Mouse (Mus musculus) left cerebral cortex, adult 9 months (tissue): ENCODE data around the gene Cwc22.

Experiments
- DNase-seq, 2 experiments: peaks; one replicate each; pipeline ENCODE4 v3.0.0; 2022; ENCODE audit warnings: low spot score in 2 of 2

The Cwc22 gene

DNA sequence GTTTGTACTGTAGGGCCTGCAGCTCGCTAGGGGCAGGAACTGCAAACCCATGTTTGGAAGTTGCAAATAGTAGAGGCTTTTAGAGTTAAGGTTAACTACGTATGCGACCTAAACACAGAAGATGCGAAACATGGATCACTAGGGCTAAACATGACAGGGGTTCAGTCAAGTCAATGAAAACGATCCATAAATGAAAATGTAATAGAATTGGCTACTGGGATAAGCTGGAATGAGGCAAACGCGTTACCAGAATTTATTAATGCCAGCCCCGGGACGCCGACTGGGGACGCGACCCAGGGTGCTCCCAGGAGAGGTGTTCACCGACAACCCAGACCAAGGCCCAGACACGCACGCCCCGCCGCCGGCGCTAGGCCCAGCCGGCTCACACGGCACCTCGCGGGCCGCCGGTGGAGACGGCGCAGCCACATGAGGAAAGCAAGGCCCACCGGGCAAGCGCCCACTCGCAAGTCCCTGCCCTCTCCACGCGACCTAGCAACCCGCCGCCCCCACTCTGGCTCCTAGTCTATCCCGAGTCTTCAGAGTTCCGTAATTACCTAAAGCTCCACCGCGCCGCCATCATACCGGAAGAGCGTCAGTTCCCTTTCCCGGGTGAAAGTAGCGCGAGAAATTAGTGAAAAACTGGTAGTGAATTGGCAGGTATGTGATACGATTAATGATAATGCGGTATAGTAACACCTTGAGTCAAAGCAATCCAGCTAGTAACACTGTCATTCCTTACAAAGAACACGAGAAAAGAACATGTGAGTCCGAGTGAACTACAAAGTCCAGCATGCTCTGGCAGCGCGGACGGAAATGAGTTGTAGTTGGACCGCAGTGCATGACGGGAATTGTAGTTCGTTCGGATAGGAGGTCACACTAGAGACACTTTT is at the start of gene Cwc22:
Gene Cwc22 (minus strand): TSS at position 780 of the 890 bp plus-strand sequence.
- DNase-seq, result peak; percentile 62 to 91

DNA sequence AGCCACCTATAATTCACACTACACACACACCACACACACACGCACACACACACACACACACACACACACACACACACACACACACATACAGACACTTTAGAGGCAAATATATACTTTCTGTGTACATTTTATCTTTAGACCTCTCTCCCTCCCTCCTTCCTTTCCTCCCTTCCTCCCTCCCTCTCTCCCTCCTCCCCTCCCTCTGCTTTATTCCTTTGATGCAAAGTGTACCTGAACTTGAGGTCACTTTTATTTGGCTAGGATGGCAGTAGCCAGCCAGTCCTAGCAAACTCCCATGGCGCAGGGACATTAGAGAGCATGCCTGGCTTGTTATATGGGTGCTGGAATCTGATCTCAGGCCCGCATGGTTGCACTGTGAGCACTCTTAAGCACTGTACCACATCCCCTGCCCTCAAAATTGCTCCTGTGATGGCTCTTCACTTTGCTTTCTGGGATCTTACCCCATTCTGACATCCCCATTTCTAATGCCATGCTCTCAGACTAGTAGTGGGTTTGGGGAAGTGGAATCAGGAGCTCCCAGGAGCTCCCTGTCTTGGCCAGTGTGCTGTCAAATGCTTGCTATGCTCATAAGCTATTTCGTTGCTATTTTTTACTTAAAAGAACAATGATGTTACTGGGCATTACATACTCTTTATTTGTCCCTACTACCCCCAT is 47.7 kb upstream of the Cwc22 start:
- DNase-seq, result no peak

DNA sequence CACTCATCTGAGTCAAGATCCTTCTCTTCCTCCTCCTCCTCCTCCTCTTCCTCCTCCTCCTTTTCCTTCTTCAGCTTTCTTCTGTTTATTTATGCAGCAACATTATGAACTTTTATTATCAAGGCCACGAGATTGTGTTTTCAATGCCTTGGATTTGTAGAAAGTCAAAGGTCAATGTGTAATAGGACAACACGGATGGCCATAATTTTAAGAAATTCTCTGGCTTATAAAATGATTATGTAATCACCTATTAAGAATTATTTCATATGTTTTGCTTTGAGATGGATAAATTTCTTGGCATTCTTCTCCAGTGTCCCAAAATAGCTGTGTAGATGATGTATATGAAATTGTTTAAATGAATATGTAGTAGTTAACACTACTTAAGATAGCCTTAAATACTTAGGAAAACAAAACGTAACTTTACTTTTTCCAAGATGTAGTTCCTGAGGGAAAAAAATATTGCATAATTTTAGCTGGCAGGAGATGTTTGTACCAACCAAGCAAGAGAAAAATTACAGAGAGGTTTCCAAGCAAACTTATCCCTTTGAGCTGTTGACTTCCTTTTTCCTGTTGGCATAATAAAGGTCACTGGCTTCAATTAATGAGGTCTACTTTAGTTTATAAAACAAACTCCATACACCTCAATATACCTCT is 46.9 kb upstream of the Cwc22 start:
- no peak for DNase-seq

DNA sequence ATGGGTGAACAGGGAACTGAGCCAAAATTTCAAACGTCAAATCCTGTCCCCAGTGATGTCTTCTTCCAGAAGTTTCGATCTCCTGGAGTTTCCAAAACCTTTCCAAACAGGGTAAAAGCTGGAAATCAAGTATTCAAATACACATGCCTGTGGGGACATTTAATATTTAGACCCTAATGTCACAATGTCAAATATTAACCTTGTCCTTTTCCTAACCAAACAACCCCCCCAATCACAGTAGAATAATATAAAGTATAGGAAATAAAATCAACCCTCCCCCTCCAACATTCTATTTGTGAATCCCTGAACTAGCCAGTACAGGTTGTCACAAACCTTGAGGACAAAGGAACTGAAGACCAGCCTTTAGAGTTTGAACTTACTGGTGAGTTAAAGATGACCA is 44.6 kb upstream of the Cwc22 start:
- DNase-seq, result no peak

DNA sequence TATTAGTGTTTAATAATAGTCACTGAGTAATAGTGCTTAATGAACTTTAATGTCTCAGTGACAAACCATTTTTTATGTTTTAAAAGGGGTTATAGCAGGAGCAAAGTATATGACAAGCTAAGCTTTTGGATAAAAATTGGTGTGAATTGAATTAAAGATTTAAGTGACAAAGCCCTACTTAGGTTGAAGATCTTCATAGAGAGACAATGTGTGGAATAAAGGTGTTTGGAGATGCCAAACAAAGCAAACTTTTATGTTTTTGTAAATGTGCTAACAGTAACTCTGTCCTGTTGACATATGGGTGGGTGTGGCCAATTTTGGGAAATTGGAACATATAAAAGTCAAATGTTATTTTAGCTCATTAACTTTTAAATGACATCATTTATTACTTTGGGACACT is 43.9 kb upstream of the Cwc22 start:
- no peak for DNase-seq

DNA sequence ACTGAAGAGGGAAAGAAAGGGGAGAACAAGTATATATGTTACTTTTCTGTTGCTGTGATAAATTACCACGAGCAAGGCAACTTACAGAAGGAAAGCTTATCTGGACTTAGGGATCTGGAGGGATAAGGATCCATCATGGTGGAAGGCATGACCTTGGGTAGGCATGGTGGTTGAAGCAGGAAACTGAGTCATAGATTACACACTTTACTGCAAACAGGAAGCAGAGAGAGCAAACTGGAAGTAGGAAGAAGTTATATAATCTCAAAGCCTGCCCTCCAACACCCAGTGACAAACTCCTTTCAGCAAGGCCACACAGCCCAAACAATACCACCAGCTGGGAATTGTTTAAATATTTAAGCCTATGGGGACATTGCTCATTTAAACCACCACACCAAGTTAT is 43.2 kb upstream of the Cwc22 start:
- no peak for DNase-seq

DNA sequence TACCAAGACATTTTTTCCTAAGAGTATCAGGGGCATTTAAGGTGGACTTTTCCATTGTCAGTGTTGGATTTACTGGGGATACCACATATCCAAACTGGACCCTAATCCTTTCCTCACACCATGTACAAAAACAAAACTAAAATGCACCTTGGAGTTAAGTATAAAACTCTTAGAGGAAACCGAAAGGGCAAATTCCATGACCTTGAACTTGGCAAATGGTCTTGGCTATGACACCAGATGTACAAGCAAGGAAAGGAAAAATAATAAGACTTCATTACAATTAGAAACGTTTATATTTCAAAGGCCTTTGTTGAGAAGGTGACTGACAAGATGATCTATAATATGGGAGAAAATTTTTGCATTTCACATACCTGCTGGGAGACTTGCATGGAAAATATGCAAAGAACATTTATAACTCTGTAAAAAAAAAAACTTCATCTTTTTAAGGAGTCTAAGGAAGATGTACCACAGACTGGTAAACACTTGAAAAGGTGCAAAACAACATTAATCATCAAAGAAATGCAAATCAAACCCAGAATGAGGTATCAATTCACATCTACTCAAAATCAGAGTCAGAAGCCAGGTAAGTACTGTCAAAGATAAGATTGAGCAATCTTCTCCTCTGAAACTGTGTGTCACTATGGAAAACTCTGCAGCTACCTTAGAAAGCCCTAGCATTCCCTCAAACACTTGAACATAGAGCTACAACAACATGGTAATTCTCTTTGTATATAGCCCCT is 40.0 kb upstream of the Cwc22 start:
- no peak for DNase-seq

DNA sequence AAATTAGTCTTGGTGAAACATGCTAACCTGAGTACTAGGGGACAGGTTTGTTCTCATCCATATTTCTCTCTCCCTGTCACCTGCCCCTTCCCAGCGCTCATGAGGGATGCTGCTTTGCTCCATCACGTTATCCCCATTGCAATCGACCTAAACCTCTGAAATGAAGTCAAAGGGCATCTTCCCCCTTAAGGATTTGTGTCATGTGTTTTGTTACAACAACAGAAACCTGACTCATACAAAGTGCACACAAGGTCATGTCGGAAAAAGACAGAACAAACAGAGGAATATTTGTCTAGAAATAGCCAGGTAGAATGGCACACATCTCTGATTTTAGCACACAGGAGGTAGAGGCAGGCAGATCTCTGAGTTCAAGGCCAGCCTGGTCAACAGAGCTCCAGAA is 38.0 kb upstream of the Cwc22 start:
- no peak for DNase-seq

DNA sequence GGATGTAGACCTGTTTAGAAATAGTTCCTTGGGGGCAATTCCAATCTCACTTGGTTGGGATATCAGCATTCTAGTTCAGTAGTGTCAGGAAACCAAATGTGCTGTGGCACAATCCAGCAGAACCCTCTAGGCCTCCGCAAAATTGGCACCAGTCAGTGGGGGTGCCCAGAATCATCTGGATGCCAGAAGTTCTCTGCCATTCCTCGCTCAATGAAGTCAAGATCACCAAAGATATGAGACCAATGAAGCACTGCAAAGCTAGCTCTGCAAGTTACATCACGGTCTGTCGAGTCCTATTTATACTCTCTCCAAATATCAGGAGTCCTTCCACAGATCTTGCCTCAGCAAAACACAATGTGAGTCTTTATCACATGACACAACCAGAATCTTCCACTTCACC is 35.7 kb upstream of the Cwc22 start:
- DNase-seq, result no peak

DNA sequence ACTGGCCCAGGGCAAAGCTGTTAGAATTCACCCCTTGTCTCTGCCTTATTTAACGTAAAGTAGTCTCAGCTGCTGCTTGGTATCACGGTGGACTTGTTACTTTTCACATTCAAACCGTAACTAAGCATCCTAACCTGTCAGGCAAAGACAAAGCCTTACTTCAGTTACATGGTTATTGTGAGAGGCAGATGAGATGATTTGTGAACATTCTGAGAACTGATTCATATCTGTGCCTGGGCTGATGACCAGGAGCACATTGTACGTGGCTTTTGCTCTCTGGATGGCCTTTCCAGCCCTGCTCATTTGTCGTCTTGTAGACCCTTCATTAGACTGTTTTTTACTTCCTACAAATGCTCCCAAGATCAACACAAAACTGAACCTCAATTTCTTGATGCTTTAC is 34.5 kb upstream of the Cwc22 start:
- DNase-seq, result no peak

DNA sequence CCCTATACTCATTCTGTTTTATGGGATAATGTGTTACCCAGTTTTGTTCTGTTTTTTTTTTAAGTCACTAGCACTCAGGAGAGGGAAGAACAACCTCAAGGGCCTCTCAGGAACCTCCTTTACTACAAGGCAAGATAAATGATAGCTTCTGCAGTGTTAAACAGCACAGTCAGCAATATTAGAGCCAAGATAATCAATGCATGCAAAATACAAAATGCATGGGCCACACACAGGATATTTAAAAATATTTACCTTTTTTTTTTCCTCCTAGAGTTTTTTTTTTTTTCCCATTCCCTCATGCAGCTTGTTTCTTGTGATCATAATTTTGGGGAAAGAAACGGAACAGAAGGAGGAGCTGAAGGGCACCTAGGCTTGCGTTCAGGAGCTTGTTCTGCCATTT is 33.3 kb upstream of the Cwc22 start:
- DNase-seq, result no peak

DNA sequence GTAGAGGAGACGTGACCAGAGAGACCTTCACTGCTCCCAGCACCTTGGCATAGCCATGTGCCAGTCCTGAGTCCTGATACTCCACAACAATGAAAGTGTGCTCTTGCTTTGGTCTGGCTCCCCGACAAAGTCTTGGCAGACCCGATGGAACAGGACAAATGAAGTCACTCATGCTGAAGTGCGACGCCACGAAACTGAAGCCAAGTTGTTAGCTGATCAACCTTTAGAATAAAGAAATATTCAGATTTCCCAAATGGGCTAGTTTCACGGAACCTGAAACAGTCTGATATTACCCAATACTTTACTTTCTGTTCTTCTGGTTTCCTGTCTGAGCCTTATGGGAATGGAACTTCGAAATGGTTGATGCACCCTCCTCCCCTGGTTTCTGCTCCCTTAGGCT is 32.9 kb upstream of the Cwc22 start:
- no peak for DNase-seq

DNA sequence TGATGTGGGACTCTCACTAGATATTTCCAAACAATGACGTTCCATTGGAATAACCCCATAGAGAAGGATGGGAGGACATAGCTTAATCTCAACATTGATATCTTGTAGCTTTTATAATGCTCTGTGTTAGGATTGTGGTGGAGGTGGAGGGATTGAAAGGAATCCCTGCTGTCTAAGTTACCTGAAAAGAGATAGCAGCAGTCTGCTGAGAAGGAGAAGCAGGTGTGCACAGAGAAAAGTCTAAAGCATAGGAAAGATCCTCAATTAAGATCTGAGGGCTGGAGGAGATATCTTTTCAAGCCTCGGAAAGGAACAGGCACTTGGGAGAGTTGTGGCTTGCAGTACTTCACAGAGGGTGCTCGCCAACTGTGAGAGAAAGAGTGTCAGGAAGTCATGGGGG is 32.1 kb upstream of the Cwc22 start:
- no peak for DNase-seq

DNA sequence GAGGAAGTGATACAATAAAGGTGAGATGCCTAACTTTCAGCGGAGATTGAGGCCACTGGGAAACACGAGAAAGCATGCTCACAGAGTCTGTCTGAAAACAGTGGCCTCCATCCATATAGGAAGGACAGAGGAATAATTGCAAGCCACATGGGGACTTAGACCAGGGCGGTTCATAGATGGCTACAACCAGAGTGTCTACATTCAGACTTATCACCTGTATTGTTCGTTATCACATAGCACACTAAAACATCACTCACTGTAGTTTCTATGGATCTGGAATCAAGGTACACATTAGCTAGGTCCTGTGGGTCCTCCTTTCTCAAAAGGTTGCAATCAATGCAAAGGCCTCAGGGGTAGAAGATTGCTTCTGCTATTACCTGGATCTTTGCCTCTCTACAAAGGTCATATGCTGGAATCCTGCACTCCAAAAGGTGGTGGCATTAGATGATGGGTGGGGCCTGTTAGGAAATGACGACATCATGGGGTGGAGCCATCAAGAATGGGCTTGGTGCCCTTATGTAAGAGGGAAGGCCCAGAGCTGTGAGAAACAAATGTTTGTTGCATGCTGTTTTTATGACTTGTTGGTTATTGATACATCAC is 30.2 kb upstream of the Cwc22 start:
- no peak for DNase-seq

DNA sequence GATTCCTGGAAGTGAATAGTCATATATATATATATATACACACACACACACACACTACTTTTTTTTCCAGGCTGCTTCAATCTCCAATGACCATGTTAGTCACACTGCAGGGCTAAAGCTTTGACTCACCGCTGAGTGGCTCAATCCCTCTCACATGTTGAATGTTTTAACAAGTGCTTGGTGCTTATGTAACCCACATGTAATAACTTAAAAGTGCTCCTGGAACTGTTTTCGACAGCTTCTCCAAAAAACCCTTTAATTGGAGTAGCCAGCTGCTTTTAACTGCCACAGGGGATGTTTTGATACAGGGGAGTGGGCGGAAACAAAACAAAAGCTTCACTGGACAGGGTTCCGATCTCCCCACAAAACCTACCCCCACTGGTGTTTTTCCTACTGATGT is 29.4 kb upstream of the Cwc22 start:
- DNase-seq, result peak; percentile 26 to 44

DNA sequence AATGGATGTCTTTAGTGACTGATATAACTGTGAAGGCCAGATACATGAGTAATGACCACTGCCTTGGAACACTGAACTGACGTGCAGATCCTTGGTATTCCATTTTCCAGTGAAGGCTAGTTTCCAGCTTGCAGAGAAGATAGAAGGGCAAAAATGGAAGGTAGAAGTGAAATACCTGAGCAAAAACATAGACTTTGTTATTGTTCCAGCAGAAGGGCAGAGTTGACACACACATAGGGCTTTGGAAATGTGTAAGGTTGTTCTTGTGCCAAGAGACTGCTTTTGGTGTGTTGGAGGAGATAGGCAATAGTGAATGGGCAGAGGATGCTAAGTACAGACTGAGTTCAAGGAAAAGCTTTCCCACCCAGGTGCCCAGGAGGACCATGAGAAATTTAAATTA is 28.8 kb upstream of the Cwc22 start:
- DNase-seq, result no peak

DNA sequence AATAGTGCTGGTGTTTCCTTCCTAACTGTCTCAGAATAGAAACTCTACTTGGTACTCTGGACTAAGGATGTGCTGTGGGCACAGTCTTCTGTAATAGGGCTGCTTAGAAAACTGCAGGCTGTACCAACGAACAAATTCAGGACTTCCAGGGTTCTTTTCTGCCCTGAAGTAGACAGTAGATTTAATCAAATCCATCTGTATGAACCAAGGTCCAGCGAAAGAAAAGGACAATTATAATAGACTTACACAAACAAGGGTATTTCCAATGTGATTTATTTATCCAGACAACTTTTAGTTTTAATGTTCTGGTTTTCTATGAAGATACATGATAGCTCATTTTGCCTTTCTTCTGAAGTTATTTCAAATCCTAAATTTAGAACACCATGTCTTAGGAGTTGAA is 28.2 kb upstream of the Cwc22 start:
- no peak for DNase-seq

DNA sequence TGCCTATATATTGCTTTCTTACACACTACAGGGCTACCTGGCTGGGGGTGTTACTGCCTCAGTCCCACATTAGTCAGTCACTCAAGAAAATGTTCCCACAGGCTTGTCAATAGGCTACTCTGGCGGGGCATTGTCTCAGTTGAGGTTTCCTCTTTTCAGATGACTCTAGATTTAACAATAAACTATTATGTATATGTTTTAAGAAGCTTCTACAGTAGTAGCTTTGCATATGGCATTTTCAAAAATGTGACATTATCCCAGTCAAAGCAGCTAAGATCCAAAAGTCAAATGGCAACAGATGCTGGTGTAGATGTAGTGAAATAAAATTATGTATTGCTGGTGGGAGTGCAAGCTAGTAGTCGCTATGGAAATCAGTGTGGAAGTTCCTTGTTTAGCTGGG is 27.1 kb upstream of the Cwc22 start:
- no peak for DNase-seq

DNA sequence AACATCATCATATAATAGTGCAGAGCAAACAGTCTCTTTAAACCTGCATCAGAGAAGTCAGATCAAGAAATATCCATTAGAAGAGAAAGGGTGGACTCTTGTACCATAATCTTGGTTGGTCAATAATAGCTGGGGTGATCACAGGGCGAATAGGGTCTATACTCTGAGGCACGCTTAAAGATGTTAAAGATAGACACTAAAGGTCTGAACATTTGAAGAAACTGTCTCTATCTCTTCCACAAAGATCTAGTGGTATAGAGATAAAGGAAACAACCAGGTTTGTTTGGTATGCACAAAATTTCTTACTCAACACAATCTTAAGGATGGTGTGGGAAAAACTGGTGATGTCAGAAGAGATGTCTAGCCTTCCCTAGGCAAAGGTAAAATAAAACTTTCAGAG is 26.4 kb upstream of the Cwc22 start:
- no peak for DNase-seq

DNA sequence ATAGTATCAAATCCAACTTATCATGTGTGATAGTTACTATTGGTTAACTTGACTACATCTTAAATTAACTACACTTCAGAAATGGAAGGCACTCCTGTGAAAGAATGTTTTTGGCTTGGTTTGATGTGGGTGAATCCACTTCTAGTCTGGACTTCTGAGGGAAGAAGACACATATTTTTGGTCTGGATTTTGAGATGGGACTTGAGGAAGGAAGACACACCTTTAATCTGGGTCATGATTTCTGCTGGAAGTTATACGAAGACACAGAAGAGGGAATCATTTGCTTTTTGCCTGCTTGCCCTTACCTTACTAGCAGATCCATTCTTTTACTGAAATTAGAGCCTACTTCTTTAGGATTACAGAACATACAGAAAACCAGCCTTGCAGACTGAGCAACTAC is 25.7 kb upstream of the Cwc22 start:
- DNase-seq, result no peak

DNA sequence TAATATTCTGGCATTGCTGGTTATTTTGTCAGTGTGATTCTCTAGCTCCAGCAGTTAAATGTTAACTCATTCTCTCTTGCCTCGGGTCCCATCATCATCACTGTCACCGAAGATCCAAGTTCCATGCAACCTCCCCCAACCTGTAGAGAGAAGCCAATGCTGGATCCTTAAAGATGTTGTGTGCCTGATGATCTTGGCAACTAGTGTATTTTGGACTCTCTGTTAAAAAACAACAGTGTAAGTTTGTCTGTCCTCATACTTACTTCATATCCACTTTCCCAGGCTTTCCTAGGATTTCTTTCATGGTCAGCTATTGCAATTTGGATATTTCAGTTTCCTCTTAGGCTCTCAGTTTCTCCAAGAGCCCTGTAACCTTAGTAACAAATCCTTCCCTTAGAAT is 25.2 kb upstream of the Cwc22 start:
- DNase-seq, result no peak

DNA sequence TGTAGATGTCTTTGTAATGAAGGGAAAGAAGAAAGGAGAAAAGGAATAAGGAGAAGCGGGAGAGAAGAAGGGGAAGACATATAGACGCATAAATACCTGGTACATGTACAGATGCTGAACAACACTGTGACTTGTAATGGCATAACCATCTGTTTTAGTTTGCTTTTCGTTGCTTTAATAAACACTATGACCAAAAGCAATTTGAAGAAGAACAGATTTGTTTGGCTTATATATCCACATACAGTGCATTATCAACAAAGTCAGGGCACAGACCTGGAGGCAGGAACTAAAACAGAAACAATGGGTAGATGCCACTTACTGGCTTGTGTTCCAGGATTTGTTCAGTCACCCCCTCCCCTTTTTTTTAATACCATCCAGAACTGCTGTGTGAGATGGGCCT is 24.4 kb upstream of the Cwc22 start:
- DNase-seq, result no peak
